Mouse (Mus musculus) liver, embryonic 14.5 days (tissue): Measurements from ENCODE around the gene Dcakd. TPM values are rescaled to one million over a fixed set of nuclear protein-coding genes. Genes with fewer than 3 reads are reported as not detected.
A peak's percentile ranks its signal among the peaks of the same experiment; 100 is the strongest.

Source experiments
- ATAC-seq: fragments of 200-750 bp; cut with Nextera tagmentation; 2 replicates; pipeline ENCODE4 v1.8.0; 2017; ENCODE audit warnings: moderate number of reproducible peaks, mild to moderate bottlenecking, moderate library complexity; ENCODE audit not compliant: insufficient read depth
- DNase-seq, 3 experiments: peaks; one replicate each; pipeline ENCODE4 v3.0.0-alpha.2; 2012 to 2013; ENCODE audit warnings: low read depth in 3 of 3, low spot score in 3 of 3
- H3K27ac ChIP-seq: fragments of 300-500 bp; sonication (generic); 2 replicates; pipeline ENCODE4 v1.5.1; 2014; ENCODE audit warnings: moderate library complexity, mild to moderate bottlenecking, control low read depth, inconsistent platforms
- H3K27me3 ChIP-seq: fragments of 300-500 bp; sonication (generic); 2 replicates; pipeline ENCODE4 v1.6.1; 2014; ENCODE audit warnings: mild to moderate bottlenecking, low read length, moderate library complexity; ENCODE audit not compliant: control insufficient read depth, insufficient read depth
- H3K36me3 ChIP-seq: fragments of 300-500 bp; sonication (generic); replicated peaks from 2 replicates; pipeline ENCODE4 v1.6.1; 2014; ENCODE audit warnings: low read depth; ENCODE audit not compliant: control insufficient read depth, insufficient read depth
- H3K4me1 ChIP-seq, 2 experiments: fragments of 200-500 bp in 1 of 2; fragments of 300-500 bp in 1 of 2; sonication (generic) in 1 of 2; replicated peaks; 2 replicates each; pipeline ENCODE4 v1.6.1; 2012 to 2014; ENCODE audit warnings: antibody characterized with exemption in 1 of 2, inconsistent platforms in 1 of 2, low read length in 1 of 2; ENCODE audit not compliant: control insufficient read depth in 2 of 2, insufficient read depth in 2 of 2
- H3K4me2 ChIP-seq: fragments of 300-500 bp; sonication (generic); 2 replicates; pipeline ENCODE4 v1.6.1; 2014; ENCODE audit warnings: low read depth, mild to moderate bottlenecking, control low read depth, moderate library complexity
- H3K4me3 ChIP-seq, 2 experiments: fragments of 200-500 bp in 1 of 2; fragments of 300-500 bp in 1 of 2; sonication (generic) in 1 of 2; 2 replicates each; pipeline ENCODE4 v1.5.1; 2012 to 2014; ENCODE audit warnings: low read depth in 2 of 2, low read length in 2 of 2, mild to moderate bottlenecking in 2 of 2, control low read depth in 1 of 2, inconsistent platforms in 1 of 2, moderate library complexity in 1 of 2; ENCODE audit not compliant: insufficient read depth in 1 of 2
- H3K9ac ChIP-seq: fragments of 300-500 bp; sonication (generic); replicated peaks from 2 replicates; pipeline ENCODE4 v1.6.1; 2014; ENCODE audit warnings: mild to moderate bottlenecking, control low read depth, moderate library complexity
- H3K9me3 ChIP-seq: fragments of 300-500 bp; sonication (generic); 2 replicates; pipeline ENCODE4 v1.6.1; 2016; ENCODE audit warnings: low read length, mixed read lengths; ENCODE audit not compliant: control insufficient read depth
- CTCF ChIP-seq: IDR thresholded peaks from 2 replicates; pipeline ENCODE4 v1.5.1; 2016; ENCODE audit warnings: antibody characterized with exemption, low read depth, control low read depth
- EP300 ChIP-seq: IDR thresholded peaks from 2 replicates; pipeline ENCODE4 v1.6.1; 2016; ENCODE audit warnings: antibody characterized with exemption, low read depth
- WGBS: fragments of 180-500 bp; shearing (Covaris S2); extraction: QIAGEN DNeasy Blood & Tissue Kit; methylation state at CpG from one replicate; pipeline ENCODE4 v1.1.7; 2014; ENCODE audit not compliant: insufficient replicate concordance; 5-methylcytosine and 5-hydroxymethylcytosine counted together
- microRNA-seq: library from miRNA; unstranded; fragments of <30 nt; microRNA quantifications from one replicate; pipeline ENCODE4, GENCODE M21; 2016
- polyA plus RNA-seq, 2 experiments: library from polyadenylated mRNA; depleted of rRNA in 1 of 2; stranded (reverse) in 1 of 2; unstranded in 1 of 2; fragments of >200 nt; fragmentation: Nextera tagmentation in 1 of 2; extraction: Ambion mirVana in 1 of 2; gene quantifications; 2 replicates each; pipeline versions ENCODE4 v1.2.1 to v1.2.3; 2012 to 2014

The Dcakd gene
- polyA plus RNA-seq, 2 experiments, result 25.1 to 25.7 TPM

- DNase-seq (peak; percentile 70), ATAC-seq (peak; percentile 83)
- 2% methylated on average over 85 of the region's 87 CpGs for WGBS
- Histone ChIP-seq H3K4me3 (peak within 1 kb of the TSS; percentile 14 to 34; a peak in 3 of 4 replicates), H3K27me3 (peaks cover 91% of the 10 kb centered on the region), H3K36me3 (no peaks in the 10 kb centered on the region), H3K4me2 (peak within 1 kb of the TSS; percentile 44), H3K27ac (no peak within 1 kb of the TSS), H3K4me1 (peaks cover 0 to 6% of the 10 kb centered on the region in 2 experiments; a peak in 1 of 4 replicates), H3K9ac (no peak within 1 kb of the TSS), H3K9me3 (no peaks in the 10 kb centered on the region)
- TF ChIP-seq EP300 (no peak), CTCF (no peak)
Observed at GRCm38 (mm10) chr11:102946265-102946991, 81.7 kb downstream of the Dcakd start, which contains the start of gene C1ql1. Gene C1ql1, minus strand, starts transcription at chr11:102946688.

GRCm38 (mm10) chr11:102945306-102946264 is 82.5 kb downstream of the Dcakd start:
- ATAC-seq, result no peak
- Histone ChIP-seq H3K27me3 (peaks cover 86% of the 10 kb centered on the region), H3K4me1 (peaks cover under 1 to 9% of the 10 kb centered on the region in 2 experiments; a peak in 3 of 4 replicates), H3K4me3 (no peak overlapping the region), H3K36me3 (no peaks in the 10 kb centered on the region), H3K9me3 (no peaks in the 10 kb centered on the region), H3K9ac (no peak overlapping the region), H3K4me2 (peak overlapping the region; percentile 44; the same call in 1 of the 2 replicates), H3K27ac (no peak overlapping the region)
- no peak for DNase-seq
- WGBS, result 5% methylated on average over 54 of the region's 54 CpGs
- TF ChIP-seq CTCF (no peak), EP300 (no peak)

Small RNA genes lying within 50 kb of the gene (microRNA-seq; reads per million reads assigned to microRNA genes)
- not detected for gene Mir6931

Other genes starting within 250 kb of the Dcakd start
- 1.2 and 1.7 TPM in 2 replicates for gene Gjc1, start 208.6 kb downstream of the Dcakd start, polyA plus RNA-seq (2012; rRNA removed)
- gene Gjc1, start 208.6 kb downstream of the Dcakd start, polyA plus RNA-seq (2014; fragmentation: Nextera tagmentation; extraction: Ambion mirVana), result 1.1 and 1.5 TPM in 2 replicates
- gene Higd1b, start 192.5 kb downstream of the Dcakd start, polyA plus RNA-seq (2012; rRNA removed), result not detected in 2 replicates
- not detected in 2 replicates for gene Higd1b, start 192.5 kb downstream of the Dcakd start, polyA plus RNA-seq (2014; fragmentation: Nextera tagmentation; extraction: Ambion mirVana)
- gene Eftud2, start 147.3 kb downstream of the Dcakd start, polyA plus RNA-seq (2012; rRNA removed), result 51.1 and 51.8 TPM in 2 replicates
- gene Eftud2, start 147.3 kb downstream of the Dcakd start, polyA plus RNA-seq (2014; fragmentation: Nextera tagmentation; extraction: Ambion mirVana), result 88.8 and 116 TPM in 2 replicates
- gene Ccdc103, start 147.1 kb downstream of the Dcakd start, polyA plus RNA-seq (2012; rRNA removed), result 0.29 and 0.59 TPM in 2 replicates
- 0.75 and 1.1 TPM in 2 replicates for gene Ccdc103, start 147.1 kb downstream of the Dcakd start, polyA plus RNA-seq (2014; fragmentation: Nextera tagmentation; extraction: Ambion mirVana)
- gene Fam187a, start 143.2 kb downstream of the Dcakd start, polyA plus RNA-seq (2012; rRNA removed), result not detected in 2 replicates
- gene Fam187a, start 143.2 kb downstream of the Dcakd start, polyA plus RNA-seq (2014; fragmentation: Nextera tagmentation; extraction: Ambion mirVana), result 0.06 TPM in 1 of 2 replicates, not detected in the other
- gene Gfap, start 127.4 kb downstream of the Dcakd start, polyA plus RNA-seq (2012; rRNA removed), result 8.2 and 12.6 TPM in 2 replicates
- 9.3 and 10.2 TPM in 2 replicates for gene Gfap, start 127.4 kb downstream of the Dcakd start, polyA plus RNA-seq (2014; fragmentation: Nextera tagmentation; extraction: Ambion mirVana)
- 19.7 and 21.9 TPM in 2 replicates for gene Kif18b, start 103.2 kb downstream of the Dcakd start, polyA plus RNA-seq (2012; rRNA removed)
- gene Kif18b, start 103.2 kb downstream of the Dcakd start, polyA plus RNA-seq (2014; fragmentation: Nextera tagmentation; extraction: Ambion mirVana), result 6.3 TPM in 2 replicates
- gene C1ql1, start 81.6 kb downstream of the Dcakd start, polyA plus RNA-seq (2012; rRNA removed), result 0.17 and 0.21 TPM in 2 replicates
- 0.15 TPM in 1 of 2 replicates, not detected in the other for gene C1ql1, start 81.6 kb downstream of the Dcakd start, polyA plus RNA-seq (2014; fragmentation: Nextera tagmentation; extraction: Ambion mirVana)
- 18.4 and 22.3 TPM in 2 replicates for gene Nmt1, start 143 bp downstream of the Dcakd start, polyA plus RNA-seq (2012; rRNA removed)
- 44.3 and 51.2 TPM in 2 replicates for gene Nmt1, start 143 bp downstream of the Dcakd start, polyA plus RNA-seq (2014; fragmentation: Nextera tagmentation; extraction: Ambion mirVana)
- gene Plcd3, start 73.3 kb upstream of the Dcakd start, polyA plus RNA-seq (2012; rRNA removed), result 0.31 and 0.36 TPM in 2 replicates
- 0.06 and 0.29 TPM in 2 replicates for gene Plcd3, start 73.3 kb upstream of the Dcakd start, polyA plus RNA-seq (2014; fragmentation: Nextera tagmentation; extraction: Ambion mirVana)
- gene Acbd4, start 73.3 kb upstream of the Dcakd start, polyA plus RNA-seq (2012; rRNA removed), result 22.2 and 27.3 TPM in 2 replicates
- gene Acbd4, start 73.3 kb upstream of the Dcakd start, polyA plus RNA-seq (2014; fragmentation: Nextera tagmentation; extraction: Ambion mirVana), result 49.7 and 63.2 TPM in 2 replicates
- gene Hexim1, start 87.9 kb upstream of the Dcakd start, polyA plus RNA-seq (2012; rRNA removed), result 8.4 and 11.4 TPM in 2 replicates
- gene Hexim1, start 87.9 kb upstream of the Dcakd start, polyA plus RNA-seq (2014; fragmentation: Nextera tagmentation; extraction: Ambion mirVana), result 2.4 and 2.6 TPM in 2 replicates
- 2.2 and 3.5 TPM in 2 replicates for gene Hexim2, start 104.1 kb upstream of the Dcakd start, polyA plus RNA-seq (2012; rRNA removed)
- 3.4 and 4.4 TPM in 2 replicates for gene Hexim2, start 104.1 kb upstream of the Dcakd start, polyA plus RNA-seq (2014; fragmentation: Nextera tagmentation; extraction: Ambion mirVana)
- gene Fmnl1, start 142.8 kb upstream of the Dcakd start, polyA plus RNA-seq (2012; rRNA removed), result 2.3 and 3.5 TPM in 2 replicates
- gene Fmnl1, start 142.8 kb upstream of the Dcakd start, polyA plus RNA-seq (2014; fragmentation: Nextera tagmentation; extraction: Ambion mirVana), result 2.3 and 3.5 TPM in 2 replicates
- not detected in 2 replicates for gene 1700023F06Rik, start 180.2 kb upstream of the Dcakd start, polyA plus RNA-seq (2012; rRNA removed)
- gene 1700023F06Rik, start 180.2 kb upstream of the Dcakd start, polyA plus RNA-seq (2014; fragmentation: Nextera tagmentation; extraction: Ambion mirVana), result not detected in 2 replicates
- not detected in 2 replicates for gene Spata32, start 190.1 kb upstream of the Dcakd start, polyA plus RNA-seq (2012; rRNA removed)
- 0.13 TPM in 1 of 2 replicates, not detected in the other for gene Spata32, start 190.1 kb upstream of the Dcakd start, polyA plus RNA-seq (2014; fragmentation: Nextera tagmentation; extraction: Ambion mirVana)
- 0.47 and 0.54 TPM in 2 replicates for gene Map3k14, start 239.1 kb upstream of the Dcakd start, polyA plus RNA-seq (2012; rRNA removed)
- gene Map3k14, start 239.1 kb upstream of the Dcakd start, polyA plus RNA-seq (2014; fragmentation: Nextera tagmentation; extraction: Ambion mirVana), result 0.14 and 0.18 TPM in 2 replicates